Mouse (Mus musculus): ENCODE measurements around the gene Pmepa1. TPM values are rescaled to one million over a fixed set of nuclear protein-coding genes. Genes with fewer than 3 reads are reported as not detected.

Gene Pmepa1
- polyA plus RNA-seq, 1 experiment, result 13.1 TPM

DNA sequence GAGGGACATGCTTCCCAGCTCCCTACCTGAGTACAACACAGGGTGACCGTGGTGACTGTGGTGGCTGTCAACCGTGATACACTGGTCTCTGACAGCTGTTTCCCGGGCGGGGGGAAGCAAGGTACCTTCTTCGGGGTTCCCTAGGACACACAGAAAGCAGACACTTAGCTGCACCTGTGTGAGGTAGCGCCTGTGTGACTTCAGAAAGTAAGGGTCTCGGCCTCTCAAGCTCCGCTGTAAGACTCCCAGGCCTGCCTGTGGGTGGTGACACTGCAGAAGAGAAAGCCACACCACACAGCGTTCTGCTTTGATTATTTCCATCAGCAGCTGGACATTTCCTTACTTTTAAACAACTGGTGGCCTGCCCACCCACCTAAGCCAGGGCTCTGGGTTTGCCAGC lies 4.8 kb downstream of the Pmepa1 start:
- DNase-seq (ENCODE audit: low read depth in 1 of 2, low spot score in 2 of 2), result no peak
- Histone ChIP-seq H3K4me3 (ENCODE audit: extremely low read depth, insufficient read depth, insufficient read length) (no peak overlapping the region), H3K4me1 (ENCODE audit: control insufficient read depth, insufficient read depth, insufficient read length) (peaks cover 5% of the 10 kb centered on the region; the same call in 1 of the 2 replicates), H3K27ac (ENCODE audit: insufficient read depth, low read length) (no peak overlapping the region), H3K36me3 (ENCODE audit: control insufficient read depth, insufficient read depth, low read length) (no peaks in the 10 kb centered on the region), H3K27me3 (ENCODE audit: control insufficient read depth, insufficient read depth, low read length) (peaks cover 7% of the 10 kb centered on the region)
- TF ChIP-seq POLR2A (IDR thresholded peaks at IDR 0.05; ENCODE audit: low read depth, low read length) (no peak), CTCF (IDR thresholded peaks at IDR 0.05; ENCODE audit: extremely low read depth, insufficient read depth, insufficient read length, insufficient replicate concordance) (no peak)
- 64% methylated on average over 9 of the region's 9 CpGs for WGBS

DNA sequence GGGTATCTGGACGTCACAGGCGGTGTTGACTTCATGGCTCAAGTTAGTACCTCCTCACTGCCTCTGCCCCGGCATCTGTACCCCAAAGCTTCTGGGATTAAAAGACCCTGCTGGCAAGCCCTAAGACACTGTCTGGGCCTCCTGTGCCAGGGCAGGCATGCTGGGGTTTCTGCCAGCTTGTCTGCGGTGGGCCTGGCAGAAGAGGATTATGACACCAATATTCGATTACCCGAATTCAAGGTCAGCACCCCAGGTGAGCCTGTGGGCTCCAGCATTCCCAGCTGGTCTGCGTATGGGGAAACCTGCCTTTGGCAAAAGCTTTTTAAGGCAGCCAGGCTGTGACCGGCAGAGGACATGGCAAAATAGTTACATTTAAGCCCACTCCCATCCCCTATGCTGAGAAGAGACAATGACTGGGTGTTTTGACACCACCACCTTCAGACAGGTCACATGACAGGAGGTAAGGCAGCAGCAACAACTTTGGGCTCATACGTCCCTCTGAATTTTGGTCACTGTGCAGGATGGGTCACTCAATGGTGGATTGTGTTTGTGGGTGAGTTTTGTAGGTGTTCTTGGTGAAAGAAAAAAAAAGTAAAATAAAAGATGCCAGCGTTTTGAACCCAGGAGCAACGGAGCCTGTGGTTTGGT lies 5.6 kb downstream of the Pmepa1 start:
- no peak overlapping the region for H3K4me3 ChIP-seq (ENCODE audit: extremely low read depth, insufficient read depth, insufficient read length)
- DNase-seq (ENCODE audit: low read depth in 1 of 2, low spot score in 2 of 2), result no peak
- H3K4me1 ChIP-seq (ENCODE audit: control insufficient read depth, insufficient read depth, insufficient read length), result peaks cover 9% of the 10 kb centered on the region; the same call in 1 of the 2 replicates
- no peak overlapping the region for H3K27ac ChIP-seq (ENCODE audit: insufficient read depth, low read length)
- no peaks in the 10 kb centered on the region for H3K36me3 ChIP-seq (ENCODE audit: control insufficient read depth, insufficient read depth, low read length)
- peaks cover 1% of the 10 kb centered on the region for H3K27me3 ChIP-seq (ENCODE audit: control insufficient read depth, insufficient read depth, low read length)
- no peak for TF ChIP-seq CTCF (IDR thresholded peaks at IDR 0.05; ENCODE audit: extremely low read depth, insufficient read depth, insufficient read length, insufficient replicate concordance)
- WGBS, result 84% methylated on average over 11 of the region's 11 CpGs

DNA sequence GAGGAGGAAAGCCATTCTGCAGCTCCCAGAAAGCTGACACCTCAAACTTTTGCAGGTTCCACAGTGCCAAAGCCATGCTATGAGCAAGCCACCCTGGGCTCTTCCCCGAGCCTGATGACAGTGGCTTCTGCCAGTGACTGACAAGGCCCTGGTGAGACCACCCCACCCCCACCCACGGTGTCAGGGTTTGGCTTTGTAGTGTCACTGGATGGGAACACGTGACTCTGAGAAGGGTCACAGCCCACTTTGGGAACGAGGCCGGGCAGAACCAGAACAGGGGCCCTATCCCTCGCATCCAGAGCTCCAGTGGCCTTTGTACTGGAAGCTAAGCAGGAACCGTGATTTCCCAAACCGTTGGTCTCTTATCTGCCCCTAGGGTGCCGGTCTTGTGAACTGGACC lies 6.1 kb downstream of the Pmepa1 start:
- no peak for TF ChIP-seq POLR2A (IDR thresholded peaks at IDR 0.05; ENCODE audit: low read depth, low read length)
- TF ChIP-seq CTCF (IDR thresholded peaks at IDR 0.05; ENCODE audit: extremely low read depth, insufficient read depth, insufficient read length, insufficient replicate concordance), result no peak
- Histone ChIP-seq H3K36me3 (ENCODE audit: control insufficient read depth, insufficient read depth, low read length) (no peaks in the 10 kb centered on the region), H3K4me3 (ENCODE audit: extremely low read depth, insufficient read depth, insufficient read length) (no peak overlapping the region), H3K27me3 (ENCODE audit: control insufficient read depth, insufficient read depth, low read length) (no peaks in the 10 kb centered on the region; the same call in 1 of the 2 replicates), H3K4me1 (ENCODE audit: control insufficient read depth, insufficient read depth, insufficient read length) (peaks cover 12% of the 10 kb centered on the region; the same call in 1 of the 2 replicates), H3K27ac (ENCODE audit: insufficient read depth, low read length) (no peak overlapping the region)
- no peak for DNase-seq (ENCODE audit: low read depth in 1 of 2, low spot score in 2 of 2)
- 86% methylated on average over 9 of the region's 9 CpGs for WGBS

DNA sequence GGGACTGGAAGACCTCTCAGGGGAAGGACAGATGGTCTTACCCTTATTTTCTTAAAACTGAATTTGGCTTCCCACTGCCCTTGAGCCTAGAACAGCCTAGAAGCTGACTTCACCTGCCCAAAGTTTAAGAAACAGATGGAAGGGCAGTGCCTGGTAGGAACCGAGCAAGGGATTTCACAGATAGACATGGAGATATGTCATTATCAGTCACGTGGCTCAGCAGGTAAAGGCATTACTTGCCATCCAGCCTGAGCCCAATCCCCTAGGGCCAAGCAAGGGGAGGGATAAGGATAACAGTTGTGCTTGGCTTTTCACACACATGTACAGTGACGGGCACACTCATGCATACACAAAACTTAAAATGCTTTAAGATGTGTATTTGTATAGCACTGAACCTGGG lies 8.8 kb downstream of the Pmepa1 start:
- no peak for DNase-seq (ENCODE audit: low read depth in 1 of 2, low spot score in 2 of 2)

DNA sequence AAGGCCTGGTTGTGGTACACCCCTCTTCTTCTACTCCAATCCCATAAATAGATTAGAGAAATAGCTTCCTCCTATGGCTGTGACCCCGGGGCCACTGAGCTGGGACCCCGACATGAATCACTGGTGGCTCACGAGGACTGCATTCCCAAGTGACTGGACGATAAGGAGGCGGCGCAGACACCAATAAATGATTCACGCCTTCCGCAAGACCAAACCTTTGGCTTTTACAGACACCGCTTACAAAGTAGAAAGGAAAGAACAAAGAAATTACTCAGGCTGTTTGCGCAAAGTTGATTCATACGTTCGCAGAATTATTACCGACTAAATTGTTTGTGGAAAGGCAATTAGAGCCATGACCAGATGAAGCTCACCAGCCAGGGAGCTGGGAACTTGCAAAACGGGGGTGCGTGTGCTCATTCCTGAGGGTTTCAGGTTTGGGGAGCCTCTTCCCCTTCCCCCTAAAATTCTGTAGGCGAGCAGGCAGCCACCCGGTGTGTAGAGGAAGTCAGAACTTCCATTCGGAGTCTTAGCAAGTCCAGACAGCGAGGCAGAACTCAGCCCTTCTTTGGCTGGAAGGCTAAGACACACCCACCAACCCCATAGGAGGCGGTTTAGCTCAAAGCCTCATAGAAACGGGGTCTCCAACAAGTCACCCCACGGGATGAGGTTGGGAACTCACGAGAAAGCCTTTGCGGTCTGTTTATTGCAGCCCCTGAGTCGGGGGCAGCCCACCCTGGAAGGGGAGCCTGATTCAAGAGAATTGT lies 9.8 kb downstream of the Pmepa1 start:
- DNase-seq (ENCODE audit: low read depth in 1 of 2, low spot score in 2 of 2), result no peak
- H3K27ac ChIP-seq (ENCODE audit: insufficient read depth, low read length), result no peak overlapping the region
- peaks cover 25% of the 10 kb centered on the region; the same call in 1 of the 2 replicates for H3K4me1 ChIP-seq (ENCODE audit: control insufficient read depth, insufficient read depth, insufficient read length)
- no peak for TF ChIP-seq CTCF (IDR thresholded peaks at IDR 0.05; ENCODE audit: extremely low read depth, insufficient read depth, insufficient read length, insufficient replicate concordance)
- TF ChIP-seq POLR2A (IDR thresholded peaks at IDR 0.05; ENCODE audit: low read depth, low read length), result no peak
- no peaks in the 10 kb centered on the region for H3K36me3 ChIP-seq (ENCODE audit: control insufficient read depth, insufficient read depth, low read length)
- 77% methylated on average over 25 of the region's 25 CpGs for WGBS
- H3K4me3 ChIP-seq (ENCODE audit: extremely low read depth, insufficient read depth, insufficient read length), result no peak overlapping the region
- H3K27me3 ChIP-seq (ENCODE audit: control insufficient read depth, insufficient read depth, low read length), result no peaks in the 10 kb centered on the region

More for the DNA sequence above, 8.8 kb downstream of the Pmepa1 start:
- TF ChIP-seq POLR2A (IDR thresholded peaks at IDR 0.05; ENCODE audit: low read depth, low read length) (no peak), CTCF (IDR thresholded peaks at IDR 0.05; ENCODE audit: extremely low read depth, insufficient read depth, insufficient read length, insufficient replicate concordance) (no peak)
- WGBS, result 72% methylated on average over 3 of the region's 3 CpGs
- Histone ChIP-seq H3K4me1 (ENCODE audit: control insufficient read depth, insufficient read depth, insufficient read length) (peaks cover 25% of the 10 kb centered on the region; the same call in 1 of the 2 replicates), H3K27me3 (ENCODE audit: control insufficient read depth, insufficient read depth, low read length) (no peaks in the 10 kb centered on the region), H3K27ac (ENCODE audit: insufficient read depth, low read length) (0 out of 2 replicates have a peak overlapping the region, but pooled peaks have one; percentile 16), H3K36me3 (ENCODE audit: control insufficient read depth, insufficient read depth, low read length) (no peaks in the 10 kb centered on the region), H3K4me3 (ENCODE audit: extremely low read depth, insufficient read depth, insufficient read length) (no peak overlapping the region)

DNA sequence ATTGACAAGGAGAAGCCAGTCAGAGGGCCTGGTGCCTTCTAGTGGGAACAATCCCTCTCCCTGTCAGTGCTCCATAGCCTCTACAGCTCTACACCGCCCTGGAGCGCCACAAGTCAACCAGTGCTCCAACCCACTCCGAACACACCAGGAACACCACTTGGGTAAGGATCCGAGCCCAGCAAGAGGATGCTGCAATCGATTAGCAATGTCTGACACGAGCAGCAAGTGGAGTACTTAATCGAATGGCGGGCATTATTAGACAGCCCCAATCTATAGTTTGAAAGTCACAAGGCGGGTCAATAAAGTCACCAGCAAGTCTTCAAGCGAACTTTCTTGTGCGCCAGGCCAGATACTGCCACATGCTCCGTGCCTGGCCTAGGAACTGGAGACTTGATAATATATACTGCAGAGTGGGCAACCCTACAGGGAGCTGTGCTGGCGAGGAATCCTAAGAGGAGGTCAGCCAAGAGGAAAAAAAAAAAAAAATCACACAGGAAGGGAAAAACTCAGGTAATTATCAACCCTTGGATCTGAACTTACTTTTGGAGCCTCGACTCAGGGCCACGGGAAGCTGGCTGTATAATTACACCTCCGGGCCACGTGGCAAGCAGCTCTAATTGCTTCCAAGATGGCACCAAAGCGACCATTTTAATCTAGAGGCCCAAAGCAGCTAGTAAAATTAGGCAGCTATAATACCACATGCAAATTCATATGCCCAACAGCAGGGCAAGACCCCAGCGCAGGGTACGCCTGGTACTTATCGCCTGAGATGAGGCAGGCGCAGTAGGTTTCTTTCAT lies 10.7 kb downstream of the Pmepa1 start:
- no peak overlapping the region for H3K4me3 ChIP-seq (ENCODE audit: extremely low read depth, insufficient read depth, insufficient read length)
- TF ChIP-seq CTCF (IDR thresholded peaks at IDR 0.05; ENCODE audit: extremely low read depth, insufficient read depth, insufficient read length, insufficient replicate concordance), result no peak
- no peak for TF ChIP-seq POLR2A (IDR thresholded peaks at IDR 0.05; ENCODE audit: low read depth, low read length)
- H3K27ac ChIP-seq (ENCODE audit: insufficient read depth, low read length), result no peak overlapping the region
- no peak for DNase-seq (ENCODE audit: low read depth in 1 of 2, low spot score in 2 of 2)
- no peaks in the 10 kb centered on the region for H3K36me3 ChIP-seq (ENCODE audit: control insufficient read depth, insufficient read depth, low read length)
- peaks cover 30% of the 10 kb centered on the region; the same call in 1 of the 2 replicates for H3K4me1 ChIP-seq (ENCODE audit: control insufficient read depth, insufficient read depth, insufficient read length)
- H3K27me3 ChIP-seq (ENCODE audit: control insufficient read depth, insufficient read depth, low read length), result no peaks in the 10 kb centered on the region
- WGBS, result 89% methylated on average over 22 of the region's 22 CpGs
